Mouse (Mus musculus): Measurements from ENCODE around the gene Fitm2. TPM values are rescaled to one million over a fixed set of nuclear protein-coding genes. Genes with fewer than 3 reads are reported as not detected.

Fitm2 gene
- polyA plus RNA-seq, 1 experiment from 2014 or later = 13.6 TPM

Other genes with a start within 250 kb of the Fitm2 start
- 0.30 and 0.37 TPM in 2 replicates for gene Jph2, start 74.6 kb downstream of the Fitm2 start, polyA plus RNA-seq (2014; fragmentation: Nextera tagmentation; extraction: Ambion mirVana)
- 78.5 and 84.3 TPM in 2 replicates for gene Oser1, start 47.9 kb downstream of the Fitm2 start, polyA plus RNA-seq (2014; fragmentation: Nextera tagmentation; extraction: Ambion mirVana)
- 135 and 150 TPM in 2 replicates for gene Gdap1l1, start 34.2 kb downstream of the Fitm2 start, polyA plus RNA-seq (2014; fragmentation: Nextera tagmentation; extraction: Ambion mirVana)
- gene R3hdml, start 19.7 kb upstream of the Fitm2 start, polyA plus RNA-seq (2014; fragmentation: Nextera tagmentation; extraction: Ambion mirVana) = not detected in 2 replicates
- not detected in 2 replicates for gene Hnf4a, start 34.2 kb upstream of the Fitm2 start, polyA plus RNA-seq (2014; fragmentation: Nextera tagmentation; extraction: Ambion mirVana)
- gene Ttpal, start 129.7 kb upstream of the Fitm2 start, polyA plus RNA-seq (2014; fragmentation: Nextera tagmentation; extraction: Ambion mirVana) = 39.5 and 60.6 TPM in 2 replicates
- 30.9 and 39.3 TPM in 2 replicates for gene Serinc3, start 172.5 kb upstream of the Fitm2 start, polyA plus RNA-seq (2014; fragmentation: Nextera tagmentation; extraction: Ambion mirVana)
- gene Pkig, start 185.8 kb upstream of the Fitm2 start, polyA plus RNA-seq (2014; fragmentation: Nextera tagmentation; extraction: Ambion mirVana) = 115 and 128 TPM in 2 replicates

Data from midbrain, embryonic 14.5 days (tissue).